10 mouse cellular contexts compared by ENCODE assay signal in the genomic region with DNA sequence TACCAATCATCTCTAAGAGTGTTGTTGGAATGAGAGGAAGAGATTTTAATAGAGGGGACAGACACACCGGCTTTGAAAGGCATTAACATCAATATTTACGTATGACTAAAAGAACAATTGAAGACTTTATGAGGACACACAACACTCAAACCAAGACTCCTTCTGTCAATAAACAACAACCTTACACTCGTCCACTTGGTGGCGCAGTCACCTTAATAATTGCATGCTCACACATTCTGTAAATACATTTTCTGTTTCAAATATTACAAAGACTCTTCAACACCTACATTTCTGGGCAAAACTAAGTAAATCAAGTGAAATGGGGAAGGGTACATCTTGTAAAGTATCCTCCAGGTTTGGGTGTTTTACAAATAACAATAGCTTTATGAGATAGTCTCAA. TPM values are rescaled to one million over a fixed set of nuclear protein-coding genes. Genes with fewer than 3 reads are reported as not detected.
DNase-seq lines count a peak whose midpoint lies in the region; ATAC-seq and TF ChIP-seq lines count a peak whose summit lies in the region.
"Had no signal": no experiment of that assay in that cellular context is flagged by ENCODE, and none has a peak within 500 bp of the region (broad histone marks: within the 10 kb centered on the region; RNA-seq: fewer than 3 reads in every experiment).

No protein-coding gene starts in this region.

- TF ChIP-seq CTCF in kidney, postnatal 0 days (IDR thresholded peaks at IDR 0.05; ENCODE audit: low read depth): peak; percentile 89
- peak; percentile 30 for TF ChIP-seq CTCF in cerebellum, adult 2 months (IDR thresholded peaks at IDR 0.05; ENCODE audit: borderline replicate concordance, insufficient read depth, low read depth, low read length)

- no peak overlapping the region for H3K27ac ChIP-seq in kidney, postnatal 0 days
- no peak overlapping the region for H3K27ac ChIP-seq in kidney, embryonic 16.5 days (ENCODE audit: low read length)
- H3K27ac ChIP-seq in cerebellum, adult 2 months (ENCODE audit: insufficient read depth, low read length): no peak overlapping the region
- H3K27ac ChIP-seq: neural tube, embryonic 13.5 days had no signal

- WGBS in kidney, postnatal 0 days: 22% methylated on average over 4 of the region's 4 CpGs
- 29% methylated on average over 4 of the region's 4 CpGs for WGBS in kidney, embryonic 16.5 days
- WGBS in cerebellum, adult 2 months: 12% methylated on average over 4 of the region's 4 CpGs

- no peaks in the 10 kb centered on the region for H3K36me3 ChIP-seq in kidney, postnatal 0 days (ENCODE audit: insufficient read depth, low read length)
- no peaks in the 10 kb centered on the region for H3K36me3 ChIP-seq in kidney, embryonic 16.5 days (ENCODE audit: insufficient read depth, low read length)
- H3K36me3 ChIP-seq: neural tube, embryonic 13.5 days had no signal

- no peak overlapping the region for H3K4me3 ChIP-seq in kidney, postnatal 0 days (replicated peaks; ENCODE audit: low read depth, low read length)
- H3K4me3 ChIP-seq in kidney, embryonic 16.5 days (ENCODE audit: low read length): no peak overlapping the region
- H3K4me3 ChIP-seq in cerebellum, adult 2 months (replicated peaks; ENCODE audit: insufficient read depth, low read depth, low read length): no peak overlapping the region
- H3K4me3 ChIP-seq: neural tube, embryonic 13.5 days had no signal

- DNase-seq in kidney, postnatal 0 days (ENCODE audit: low spot score): peak; percentile 73
- DNase-seq in MN1 (ENCODE audit: low spot score): peak; percentile 63
- peak; percentile 34 to 46 for DNase-seq in cerebellum, adult 2 months
- DNase-seq in frontal cortex, postnatal 25 days (ENCODE audit: low spot score in 2 of 2): peak; percentile 52 to 63
- DNase-seq in layer of hippocampus, postnatal 25 days (ENCODE audit: extremely low spot score in 1 of 2, low spot score in 1 of 2): peak; percentile 30 to 80
- DNase-seq in naive thymus-derived CD4-positive, alpha-beta T cell, adult 2 months (ENCODE audit: low read depth): peak; percentile 53

- ATAC-seq in kidney, postnatal 0 days (replicated peaks; ENCODE audit: low FRiP score, low read depth): no peak
- no peak for ATAC-seq in kidney, embryonic 16.5 days (ENCODE audit: low FRiP score, low TSS enrichment)
- ATAC-seq in erythroid progenitor cell, adult 5-6 weeks (replicated peaks; ENCODE audit: low FRiP score, poor library complexity, severe bottlenecking): no peak

- no peaks in the 10 kb centered on the region for H3K27me3 ChIP-seq in kidney, postnatal 0 days (ENCODE audit: insufficient read depth, low read length)
- no peaks in the 10 kb centered on the region for H3K27me3 ChIP-seq in kidney, embryonic 16.5 days (ENCODE audit: insufficient read depth, low read length)
- H3K27me3 ChIP-seq in cerebellum, adult 2 months (ENCODE audit: control insufficient read depth, insufficient read depth, low read length): no peaks in the 10 kb centered on the region
- H3K27me3 ChIP-seq: neural tube, embryonic 13.5 days had no signal

- H3K9ac ChIP-seq in kidney, postnatal 0 days (ENCODE audit: low read depth, low read length): no peak overlapping the region
- no peak overlapping the region for H3K9ac ChIP-seq in kidney, embryonic 16.5 days (replicated peaks; ENCODE audit: low read length)
- H3K9ac ChIP-seq: neural tube, embryonic 13.5 days had no signal

- H3K4me1 ChIP-seq in kidney, postnatal 0 days (replicated peaks; ENCODE audit: insufficient read depth, low read length): no peaks in the 10 kb centered on the region
- no peaks in the 10 kb centered on the region for H3K4me1 ChIP-seq in kidney, embryonic 16.5 days (ENCODE audit: insufficient read depth, low read length)
- H3K4me1 ChIP-seq in cerebellum, adult 2 months (ENCODE audit: control insufficient read depth, insufficient read depth, low read length): no peaks in the 10 kb centered on the region
- H3K4me1 ChIP-seq: neural tube, embryonic 13.5 days had no signal

- no peaks in the 10 kb centered on the region for H3K9me3 ChIP-seq in kidney, postnatal 0 days (replicated peaks; ENCODE audit: low read length)
- H3K9me3 ChIP-seq in kidney, embryonic 16.5 days (ENCODE audit: low read length): no peaks in the 10 kb centered on the region
- H3K9me3 ChIP-seq: neural tube, embryonic 13.5 days had no signal

- no peak overlapping the region for H3K4me2 ChIP-seq in kidney, postnatal 0 days (ENCODE audit: low read length)
- H3K4me2 ChIP-seq in kidney, embryonic 16.5 days (replicated peaks; ENCODE audit: low read depth, low read length): no peak overlapping the region
- H3K4me2 ChIP-seq: neural tube, embryonic 13.5 days had no signal

- TF ChIP-seq POLR2A in cerebellum, adult 2 months (IDR thresholded peaks at IDR 0.05; ENCODE audit: borderline replicate concordance, insufficient read depth, low read length): no peak

RNA-seq across cellular contexts. Expression of a gene that starts 4.4 kb away (rescaled TPM):
- 0.09 TPM in 1 of 2 replicates, not detected in the other for polyA plus RNA-seq in kidney, postnatal 0 days (2015; fragmentation: Nextera tagmentation; extraction: Ambion mirVana)
- polyA plus RNA-seq in kidney, embryonic 16.5 days (2015; fragmentation: Nextera tagmentation; extraction: Ambion mirVana): 0.07 TPM in 1 of 2 replicates, not detected in the other
- not detected in 2 replicates for polyA plus RNA-seq in cerebellum, adult 2 months (2012; rRNA removed)
- not detected for total RNA-seq in layer of hippocampus, postnatal 25 days (2021)
- total RNA-seq in erythroid progenitor cell, adult 5-6 weeks (2015; ENCODE audit: low replicate concordance): not detected in 2 replicates
- total RNA-seq in erythroid progenitor cell, adult 5-6 weeks (2017; ENCODE audit: low replicate concordance): not detected in 2 replicates
- total RNA-seq: gastrocnemius, postnatal 36 days had no signal
- polyA plus RNA-seq: neural tube, embryonic 13.5 days had no signal
